Mouse (Mus musculus): ENCODE measurements around the gene Atp2b2. TPM values are rescaled to one million over a fixed set of nuclear protein-coding genes. Genes with fewer than 3 reads are reported as not detected.

The Atp2b2 gene
- total RNA-seq, 2 experiments from 2014 or later: 0.55 TPM

DNA sequence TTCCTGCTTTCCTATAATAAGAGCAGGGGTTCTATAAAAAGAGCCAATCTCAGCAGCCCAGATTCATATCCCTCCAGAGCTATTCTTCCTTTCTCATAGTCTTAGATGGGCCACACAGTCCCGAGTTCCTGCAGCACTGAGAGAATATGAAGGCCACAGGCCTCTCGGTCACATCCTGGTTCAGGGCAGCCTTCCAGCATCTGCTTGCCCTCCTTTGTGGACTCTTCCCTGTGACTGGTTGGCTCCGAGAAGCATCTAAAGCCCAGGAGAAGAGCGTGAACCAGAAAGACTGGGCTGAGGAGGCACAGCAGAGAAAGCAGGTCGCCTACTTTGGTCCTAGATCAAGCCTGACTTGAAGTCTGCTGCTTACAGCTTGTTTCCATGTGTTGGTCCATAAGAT is 28.6 kb downstream of the Atp2b2 start:
- DNase-seq: no peak

DNA sequence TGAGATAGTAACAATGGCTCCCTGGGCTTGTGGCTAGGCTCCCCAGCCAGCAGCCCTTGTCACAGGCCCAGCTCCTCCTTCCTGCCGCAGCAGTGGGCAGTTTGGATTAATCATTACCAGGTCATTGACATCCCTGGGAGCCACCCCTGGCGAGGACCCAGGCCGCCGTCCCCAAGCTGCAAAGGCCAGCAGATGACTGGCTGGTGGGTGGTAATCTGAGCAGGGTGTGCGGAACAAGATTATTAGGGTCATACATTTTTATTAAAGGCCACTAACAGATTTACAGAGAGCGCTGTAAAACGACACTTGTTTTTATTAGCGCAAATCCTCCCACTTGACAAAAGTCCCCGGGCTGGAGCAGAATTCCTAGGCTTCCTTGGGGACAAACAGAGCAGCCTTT is 29.6 kb downstream of the Atp2b2 start:
- no peak for DNase-seq
- intact Hi-C loops (cut with DNase I): no loop called here

More for the DNA sequence above, 28.6 kb downstream of the Atp2b2 start:
- intact Hi-C loops (cut with DNase I): no loop called here

DNA sequence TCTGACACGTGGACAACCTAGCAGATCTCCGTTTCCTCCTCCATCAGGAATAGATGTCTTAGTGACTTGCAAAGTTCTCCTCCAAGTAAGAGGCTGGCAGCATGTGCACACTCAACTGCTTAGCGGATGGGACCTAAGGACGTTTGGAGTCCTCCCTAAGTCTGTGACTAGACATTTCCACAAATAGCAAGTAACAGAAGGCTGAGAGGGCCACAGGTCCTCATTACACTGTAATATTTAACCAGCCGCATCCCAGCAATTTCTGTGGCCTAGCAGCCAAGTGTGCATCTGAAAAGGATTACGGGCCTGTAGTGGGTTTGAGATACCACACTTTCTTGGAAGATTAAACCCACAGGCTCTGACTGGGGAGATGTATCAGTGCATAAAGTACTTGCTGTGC is 30.4 kb downstream of the Atp2b2 start:
- intact Hi-C loops (cut with DNase I): no loop called here
- no peak for DNase-seq

DNA sequence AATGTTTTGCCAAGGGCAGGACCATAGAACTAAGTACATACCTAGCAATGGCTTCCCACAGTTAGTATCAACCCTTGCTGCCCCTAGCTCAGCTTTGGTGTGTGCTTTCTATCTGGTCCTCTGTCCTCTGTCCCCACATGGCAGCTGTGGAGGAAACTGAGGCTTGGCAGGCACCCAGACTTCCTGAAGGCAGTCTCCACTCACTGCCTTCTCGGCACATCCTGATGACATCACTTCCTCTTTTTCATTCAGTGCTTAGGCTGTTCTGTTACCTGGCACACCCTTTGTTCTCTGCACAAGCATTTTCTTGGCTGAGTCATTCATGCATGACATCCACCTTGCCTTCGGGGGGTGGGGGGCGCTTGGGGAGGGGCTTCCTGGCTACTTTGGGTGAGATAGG is 38.6 kb downstream of the Atp2b2 start:
- no peak for DNase-seq
- intact Hi-C loops (cut with DNase I): no loop called here

DNA sequence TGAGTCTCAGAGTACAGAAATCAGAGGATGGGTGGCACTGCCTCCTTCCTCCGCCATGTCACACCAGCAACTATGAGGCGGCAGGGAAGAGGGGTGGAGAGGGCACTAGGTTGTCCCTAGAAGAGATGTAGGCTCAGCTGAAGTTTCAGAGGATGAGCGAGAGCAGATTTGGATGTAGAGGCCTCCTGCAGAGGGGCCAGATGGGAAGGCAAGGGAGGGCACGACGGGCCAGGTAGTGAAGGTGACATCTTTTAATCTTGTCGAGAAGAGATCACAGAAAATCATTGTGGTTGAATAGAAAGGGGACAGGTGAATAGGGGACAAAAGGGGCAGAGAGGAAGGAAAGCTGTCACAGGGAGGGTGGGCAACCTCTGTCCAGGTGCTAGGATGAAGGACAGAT is 41.5 kb downstream of the Atp2b2 start:
- no peak for DNase-seq
- intact Hi-C loops (cut with DNase I): no loop called here

DNA sequence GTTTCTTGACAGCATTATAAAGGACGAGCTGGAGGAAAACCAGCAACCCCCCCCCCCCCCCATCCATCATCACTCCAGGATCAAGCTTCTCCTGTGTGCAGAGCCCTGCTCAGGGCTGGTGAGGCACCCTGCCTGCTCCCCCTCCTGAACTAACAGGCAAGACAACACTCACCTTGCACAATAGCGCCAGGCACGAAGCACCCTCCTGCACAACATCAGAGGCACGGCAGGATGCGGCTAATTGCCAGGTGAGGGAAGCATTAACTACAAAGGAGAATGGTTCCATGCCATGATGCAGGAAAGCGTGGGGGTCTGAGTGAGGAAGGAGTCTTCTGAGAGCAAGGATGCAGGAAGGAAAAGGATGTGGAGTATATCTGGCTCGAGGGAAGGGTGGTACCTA is 42.1 kb downstream of the Atp2b2 start:
- intact Hi-C loops (cut with DNase I): no loop called here
- no peak for DNase-seq

DNA sequence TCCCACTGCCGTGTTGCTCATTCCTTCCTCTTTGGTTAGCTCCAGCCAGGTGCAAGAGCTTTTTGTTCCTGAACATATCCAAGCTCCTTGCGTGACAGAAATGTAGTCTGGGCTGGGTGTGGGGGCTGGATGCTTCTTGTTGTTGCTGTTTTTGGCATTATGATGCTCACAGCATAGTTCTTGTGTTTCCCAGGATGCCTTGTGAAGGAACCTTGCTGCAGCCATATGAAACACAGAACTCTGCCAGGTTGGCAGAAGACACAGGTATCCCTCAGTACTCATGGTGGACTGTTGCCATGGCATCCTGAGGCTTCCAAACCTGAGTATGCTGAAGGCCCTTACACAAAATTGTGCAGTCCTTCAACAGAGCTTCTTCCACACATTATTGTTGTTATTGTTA is 44.0 kb downstream of the Atp2b2 start:
- no peak for DNase-seq
- intact Hi-C loops (cut with DNase I): no loop called here

DNA sequence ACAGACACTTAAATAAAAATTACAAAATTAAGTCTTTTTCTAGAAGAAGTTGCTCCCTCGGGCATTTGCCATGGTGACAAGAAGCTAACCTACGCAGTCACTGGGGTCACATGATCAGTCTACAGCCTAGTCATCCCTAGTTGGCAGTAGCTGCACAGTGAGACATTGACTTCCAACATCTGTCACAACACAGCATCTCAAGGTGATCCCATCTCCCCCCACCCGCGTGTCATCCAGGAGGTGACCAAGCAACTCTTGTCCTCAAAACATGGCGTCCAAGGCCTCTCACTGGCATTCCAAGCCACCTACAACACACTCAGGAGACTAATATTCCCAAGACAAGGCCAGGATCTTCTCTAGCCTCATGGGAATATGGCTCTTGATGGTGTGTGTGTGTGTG is 48.2 kb downstream of the Atp2b2 start:
- intact Hi-C loops (cut with DNase I): no loop called here

DNA sequence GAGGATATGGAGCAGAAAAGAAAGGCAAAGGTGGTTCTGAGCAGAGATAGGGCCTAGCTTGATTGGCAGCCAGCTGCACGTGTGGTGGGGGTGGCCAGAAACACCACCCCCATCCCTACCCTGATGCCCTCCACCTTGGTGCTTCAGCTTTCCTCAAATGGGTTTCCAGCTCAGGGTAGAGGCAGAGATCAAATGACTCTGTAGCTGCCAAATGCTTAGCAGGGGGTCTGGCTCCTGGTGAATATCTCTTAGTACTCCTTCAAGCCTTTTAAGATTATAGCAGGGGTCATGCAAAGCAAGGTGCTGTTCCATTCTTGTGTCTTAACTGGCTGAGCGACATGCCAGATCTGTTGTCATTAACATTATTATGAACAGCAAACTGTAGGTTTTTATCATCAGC is 50.3 kb downstream of the Atp2b2 start:
- DNase-seq: no peak
- intact Hi-C loops (cut with DNase I): no loop called here

More for the DNA sequence above, 48.2 kb downstream of the Atp2b2 start:
- no peak for DNase-seq

DNA sequence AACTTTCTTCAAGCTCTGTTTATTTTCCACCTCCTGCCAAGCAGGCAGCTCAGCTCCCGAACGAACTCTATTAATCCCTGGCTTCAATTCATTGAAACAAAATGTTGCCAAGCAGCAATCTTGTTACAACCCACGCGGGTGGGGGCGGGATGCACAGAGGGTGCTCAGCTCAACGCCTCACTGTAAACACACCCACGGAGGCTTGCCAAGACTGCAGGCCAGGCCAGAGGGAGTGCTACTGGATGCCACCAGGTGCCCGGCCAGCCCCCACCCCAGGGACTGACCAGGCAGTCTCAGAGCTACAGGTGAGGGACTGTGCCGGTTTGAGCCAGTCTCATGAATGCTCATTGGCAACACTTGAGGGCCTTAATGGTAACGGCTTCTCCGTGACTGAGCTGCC is 50.9 kb downstream of the Atp2b2 start:
- DNase-seq: peak; percentile 3 to 4
- intact Hi-C loops (cut with DNase I): no loop called here

DNA sequence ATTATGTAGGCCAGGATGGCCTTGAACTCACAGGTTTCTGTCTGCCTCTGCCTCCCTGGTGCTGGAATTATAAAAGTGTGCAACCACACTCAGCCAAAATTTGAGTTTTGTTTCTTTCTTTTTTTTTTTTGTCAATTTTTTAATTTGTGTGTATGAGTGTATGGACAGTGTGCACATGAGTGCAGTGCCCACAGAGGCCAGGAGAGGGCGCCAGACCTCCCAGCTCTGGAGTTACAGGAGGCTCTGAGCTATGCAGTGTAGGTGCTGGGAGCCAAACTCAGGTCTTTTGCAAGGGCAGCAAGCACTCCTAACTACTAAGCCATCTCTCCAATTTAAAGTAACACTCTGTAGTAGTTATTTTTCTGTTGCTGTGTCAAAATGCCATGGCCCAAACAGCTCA is 52.4 kb downstream of the Atp2b2 start:
- intact Hi-C loops (cut with DNase I): no loop called here
- no peak for DNase-seq

DNA sequence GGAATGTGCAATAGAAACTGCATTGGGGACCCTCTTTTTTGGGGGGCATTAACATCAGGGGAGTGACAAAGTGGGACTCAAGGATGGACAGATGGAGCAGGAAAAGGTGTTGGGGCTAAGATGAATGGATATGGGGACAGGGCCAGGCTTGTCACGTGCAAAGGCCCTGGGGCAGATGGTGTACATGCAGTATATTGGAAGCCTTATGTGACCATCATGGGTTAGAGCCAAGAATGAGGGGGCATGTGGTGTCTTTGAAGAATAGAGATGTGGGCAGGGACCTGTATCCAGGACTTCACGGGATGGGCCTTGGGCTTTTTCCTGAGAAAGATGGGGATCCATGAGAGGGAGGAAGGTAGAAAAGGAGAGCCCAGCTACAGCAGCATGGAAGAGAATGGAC is 53.9 kb downstream of the Atp2b2 start:
- intact Hi-C loops (cut with DNase I): no loop called here
- DNase-seq: no peak

DNA sequence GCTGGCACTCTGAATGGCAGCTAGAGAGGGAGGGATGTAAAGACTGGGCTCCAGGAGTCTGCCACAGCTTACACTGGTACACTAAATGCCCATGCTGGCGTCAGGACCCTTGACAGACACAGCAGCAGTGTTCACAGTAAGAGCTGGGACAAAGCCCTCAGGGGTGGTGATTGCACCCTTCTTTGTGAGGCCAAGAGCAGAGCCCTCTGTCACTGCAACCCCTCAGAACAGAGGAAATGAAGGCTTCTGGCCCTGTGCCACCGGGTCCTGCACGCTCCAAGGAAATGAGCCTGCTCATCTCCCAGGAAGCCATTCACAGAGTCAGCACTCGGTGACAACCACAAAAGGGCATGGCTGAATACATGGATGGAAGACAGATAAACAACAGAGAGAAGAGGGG is 55.7 kb downstream of the Atp2b2 start:
- intact Hi-C loops (cut with DNase I): no loop called here
- no peak for DNase-seq

DNA sequence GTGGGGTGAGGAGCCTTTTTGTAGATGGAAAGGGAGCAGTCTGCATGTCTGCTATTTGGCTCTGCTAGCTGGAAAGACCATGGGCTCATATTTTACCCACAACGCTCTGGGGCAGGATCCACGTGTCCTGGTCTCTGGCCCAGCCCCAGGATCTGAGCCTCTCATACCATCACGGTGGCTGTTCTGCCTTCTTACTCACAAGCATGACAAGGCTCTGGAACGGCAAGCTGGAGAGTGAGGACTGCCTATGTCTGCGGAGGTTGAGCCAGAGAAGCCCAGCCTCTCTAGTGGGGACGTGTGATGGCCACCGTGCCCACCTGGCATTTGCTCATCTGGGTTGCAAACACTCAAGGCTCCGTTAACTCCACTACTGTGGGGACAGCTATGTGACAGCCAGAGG is 63.7 kb downstream of the Atp2b2 start:
- intact Hi-C loops (cut with DNase I): no loop called here
- no peak for DNase-seq

DNA sequence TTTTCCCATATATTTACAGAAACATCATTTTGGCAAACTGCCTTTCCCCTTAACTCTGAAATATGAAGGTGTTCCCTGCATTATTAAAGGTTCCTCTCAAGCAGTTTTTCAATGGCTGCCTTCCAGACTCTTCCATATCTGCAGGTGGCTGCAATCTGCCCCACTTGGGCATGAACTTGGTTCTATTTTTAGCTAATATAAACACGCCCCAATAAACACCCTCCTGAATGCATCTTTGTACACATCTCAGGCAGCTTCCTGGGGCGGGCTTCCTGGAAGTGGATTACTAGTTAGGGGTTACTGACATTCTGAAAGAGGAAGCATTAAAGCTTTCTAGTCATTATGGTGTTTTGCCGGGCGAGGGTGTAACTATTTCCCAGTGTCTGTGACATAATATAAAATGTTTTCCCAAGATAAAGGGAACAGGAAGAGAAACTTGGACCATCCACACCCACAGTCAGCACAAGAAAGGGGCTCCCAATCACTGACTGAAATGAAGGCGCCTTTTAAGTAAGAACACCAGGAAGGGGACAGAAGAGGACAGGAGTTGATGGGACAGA is 64.2 kb downstream of the Atp2b2 start:
- no peak for DNase-seq
- intact Hi-C loops (cut with DNase I): no loop called here

DNA sequence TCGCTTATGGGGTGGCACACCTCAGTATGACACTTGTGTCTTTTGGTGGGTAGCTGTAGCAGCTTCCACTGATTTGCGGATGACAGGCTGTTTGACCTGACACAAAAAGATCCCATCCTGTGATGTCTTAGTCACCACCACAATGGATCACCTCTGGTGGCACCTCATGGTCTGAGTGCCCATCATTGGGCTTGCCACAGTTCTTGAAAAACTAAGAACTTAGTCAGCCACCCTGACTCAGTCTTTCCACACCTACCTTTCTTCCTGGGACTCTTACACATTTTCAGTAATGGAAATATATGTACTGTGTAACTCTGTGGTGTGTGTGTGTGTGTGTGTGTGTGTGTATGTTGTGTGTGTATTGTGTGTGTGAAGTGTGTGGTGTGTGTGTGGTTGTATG is 71.5 kb downstream of the Atp2b2 start:
- DNase-seq: no peak
- intact Hi-C loops (cut with DNase I): no loop called here

DNA sequence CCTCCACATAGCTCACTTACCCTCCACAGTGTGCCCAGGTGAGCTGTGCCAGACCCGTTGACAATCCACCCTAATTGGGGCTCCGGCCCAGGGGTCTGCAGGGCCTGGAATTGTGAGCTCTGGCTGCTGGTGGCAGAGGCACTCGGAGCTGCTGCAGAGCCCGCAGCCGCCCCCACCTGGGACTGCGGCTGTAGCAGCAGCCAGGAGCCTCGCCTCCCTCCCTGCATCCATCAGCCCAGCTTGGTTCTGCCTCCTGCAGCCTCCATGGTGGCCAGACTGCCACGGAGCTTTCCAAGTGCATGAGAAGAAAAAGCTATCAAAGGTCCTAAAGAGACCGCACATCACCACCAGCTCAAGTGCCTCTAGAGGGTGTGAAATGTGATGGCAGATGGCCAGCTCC is 71.9 kb downstream of the Atp2b2 start:
- DNase-seq: no peak
- intact Hi-C loops (cut with DNase I): no loop called here

DNA sequence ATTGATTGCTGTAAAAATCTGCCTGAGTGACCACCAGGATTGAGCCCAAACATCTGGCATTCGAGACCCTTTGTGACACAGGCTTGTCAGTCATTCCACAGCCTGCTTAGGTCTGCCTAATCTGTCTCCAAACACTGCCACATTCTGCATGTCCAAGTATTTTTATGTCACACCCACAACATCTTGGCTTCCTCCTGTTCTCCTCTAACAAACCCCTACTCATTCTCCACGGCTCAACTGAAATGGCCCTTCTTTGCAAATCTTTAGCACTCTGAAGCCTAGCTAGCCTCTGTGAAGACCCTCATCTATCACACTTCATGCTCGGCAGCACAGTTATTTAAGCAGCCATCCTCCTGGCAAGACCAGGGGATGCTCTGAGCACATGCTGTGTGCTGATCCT is 72.7 kb downstream of the Atp2b2 start:
- DNase-seq: no peak

DNA sequence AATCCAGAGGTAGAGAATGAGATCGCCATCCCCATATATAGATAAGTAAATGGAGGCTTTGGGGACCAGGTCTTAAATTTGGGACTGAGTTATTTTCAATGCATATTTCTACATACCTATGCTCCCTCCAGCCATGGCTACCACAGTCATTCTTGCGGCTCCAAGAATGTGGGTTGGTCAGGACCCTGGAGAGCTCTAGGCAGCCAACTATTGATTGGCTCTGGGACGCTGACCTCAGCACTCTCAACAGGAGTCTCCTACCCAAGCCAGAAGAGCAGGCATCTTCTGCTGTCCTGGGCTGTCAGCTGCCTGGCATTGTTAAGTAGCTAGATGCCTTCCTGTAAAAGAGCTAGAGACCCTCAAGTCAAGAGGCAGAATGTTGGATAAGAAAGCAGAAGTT is 79.6 kb downstream of the Atp2b2 start:
- intact Hi-C loops (cut with DNase I): no loop called here
- peak; percentile 42 to 57 for DNase-seq

More for the DNA sequence above, 72.7 kb downstream of the Atp2b2 start:
- intact Hi-C loops (cut with DNase I): no loop called here

DNA sequence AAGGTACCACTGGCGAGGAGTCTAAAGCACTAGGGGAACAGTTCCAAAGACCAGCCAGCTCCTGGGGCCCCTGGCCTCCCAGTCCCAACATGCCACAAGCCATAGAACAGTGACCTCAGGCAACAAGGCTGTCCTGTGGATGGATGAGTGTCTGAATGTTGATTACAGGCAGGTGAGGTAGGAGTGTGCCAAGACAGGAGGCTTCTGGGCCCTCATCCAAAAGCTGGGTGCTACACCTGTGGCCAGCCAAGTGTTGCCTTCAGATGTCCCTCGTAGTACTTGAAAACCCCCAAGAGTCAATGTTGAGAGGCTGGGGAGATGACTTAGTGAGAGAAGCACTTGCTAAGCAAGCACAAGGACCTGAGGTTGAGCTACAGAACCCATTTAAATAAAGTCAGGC is 80.8 kb downstream of the Atp2b2 start:
- intact Hi-C loops (cut with DNase I): no loop called here
- DNase-seq: no peak

DNA sequence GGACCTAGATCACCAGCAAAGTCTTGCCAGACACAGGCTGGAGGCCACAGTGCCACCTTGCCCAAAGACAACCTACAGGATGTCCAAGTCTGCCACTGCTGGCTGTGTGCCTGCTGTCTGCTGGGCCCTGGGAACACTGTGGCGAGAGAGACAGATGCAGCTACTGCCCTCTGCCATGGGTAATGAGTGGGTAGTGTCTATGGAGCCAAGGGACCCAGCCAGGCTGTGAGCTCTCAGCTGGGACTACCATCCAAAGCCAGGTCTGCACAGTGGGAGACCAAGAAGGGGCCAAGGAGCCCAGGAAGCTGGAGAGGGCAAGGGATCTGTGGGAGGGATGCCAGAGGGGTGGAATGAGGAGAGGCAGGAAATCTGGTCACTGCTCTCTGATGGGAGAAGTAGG is 83.1 kb downstream of the Atp2b2 start:
- intact Hi-C loops (cut with DNase I): no loop called here
- no peak for DNase-seq

DNA sequence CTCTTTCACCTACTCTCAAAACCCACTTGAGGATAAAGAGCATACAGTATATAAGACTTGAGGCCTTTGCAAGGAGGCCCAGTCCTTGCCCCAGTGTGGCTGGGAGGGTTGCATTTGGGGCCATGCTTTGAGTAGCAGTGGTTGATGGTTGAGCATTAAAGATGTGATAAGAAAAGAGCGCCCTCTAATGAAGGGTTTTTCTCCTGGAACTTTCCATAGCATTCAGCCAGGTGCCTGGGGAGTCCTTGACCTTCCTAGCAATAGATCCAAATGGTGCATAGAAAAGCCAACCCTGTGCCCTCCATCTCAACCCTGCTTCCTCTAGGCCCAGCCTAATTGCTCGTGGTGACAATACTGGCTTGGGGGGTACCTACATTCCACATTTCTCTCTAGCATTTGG is 83.7 kb downstream of the Atp2b2 start:
- no peak for DNase-seq
- intact Hi-C loops (cut with DNase I): no loop called here

DNA sequence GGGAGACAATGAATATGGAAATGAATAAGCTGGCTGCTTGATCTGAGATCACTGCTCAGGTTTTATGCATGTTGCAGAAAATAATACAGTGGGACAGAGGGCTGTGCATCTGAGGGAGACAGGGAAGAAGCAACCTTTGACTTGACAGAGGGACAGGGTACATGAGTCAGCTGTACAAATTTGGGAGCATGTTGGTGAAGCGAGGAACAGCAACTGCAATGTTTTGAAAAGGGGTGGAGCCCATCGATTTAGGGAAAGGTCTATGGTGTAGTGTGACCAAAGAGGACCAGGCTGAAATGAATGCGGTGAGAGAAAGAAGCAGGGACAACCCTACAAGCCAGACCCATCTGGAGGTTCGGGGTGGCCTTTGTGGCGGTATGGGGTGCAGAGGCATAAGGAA is 84.4 kb downstream of the Atp2b2 start:
- intact Hi-C loops (cut with DNase I): no loop called here
- no peak for DNase-seq

Data from heart, postnatal 10 days (tissue).